Mouse (Mus musculus) adrenal gland, adult 18-20 months (tissue): Measurements from ENCODE around the gene Tmem212. TPM values are rescaled to one million over a fixed set of nuclear protein-coding genes. Genes with fewer than 3 reads are reported as not detected.

ENCODE experiments used
- DNase-seq, 2 experiments: peaks; one replicate each; pipeline ENCODE4 v3.0.0; 2021 to 2022; ENCODE audit warnings: low spot score in 2 of 2
- total RNA-seq, 2 experiments: library from RNA; stranded (reverse); gene quantifications; 1 replicate in 1 of 2; 2 replicates in 1 of 2; pipeline ENCODE4 v1.2.3; 2021

Gene Tmem212
- total RNA-seq, 2 experiments from 2014 or later: not detected

DNA sequence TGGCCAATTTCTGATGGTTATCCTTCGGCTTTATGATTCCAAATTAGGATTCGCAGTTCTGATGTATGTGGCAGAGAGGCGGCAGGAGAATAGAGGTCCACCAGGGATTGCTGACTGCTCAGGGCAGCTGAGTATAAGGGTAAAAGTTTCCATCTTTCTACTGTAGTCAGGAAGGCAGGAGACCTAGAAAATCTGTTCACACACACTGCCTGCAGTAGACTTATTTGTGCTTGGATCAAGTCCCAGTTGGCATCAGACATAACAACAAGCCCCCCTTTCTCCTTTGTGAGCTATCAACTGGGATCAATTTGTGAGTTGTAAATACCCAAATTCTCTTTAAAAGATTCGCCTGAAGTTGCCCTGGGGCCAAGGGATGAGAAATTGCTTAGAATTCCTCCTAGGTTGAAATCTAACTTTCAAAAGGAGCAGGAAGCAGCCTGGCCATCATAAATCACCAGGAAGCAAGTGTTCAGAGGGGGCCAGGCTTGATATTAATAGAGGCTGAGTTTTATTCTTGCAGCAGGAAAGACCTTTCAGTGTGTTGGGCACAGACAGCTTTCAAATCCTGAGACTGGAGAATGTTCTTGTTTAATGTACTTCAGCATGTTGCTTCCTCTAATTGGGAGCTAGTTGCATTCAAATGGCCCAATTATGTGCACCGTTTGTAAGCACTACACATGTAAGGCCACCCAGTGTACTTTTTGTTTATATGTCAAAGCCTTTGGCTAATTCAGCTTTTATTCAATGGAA is 41.6 kb downstream of the Tmem212 start:
- DNase-seq: no peak

GRCm38 (mm10) chr3:27843266-27843665 is 52.9 kb downstream of the Tmem212 start:
- no peak for DNase-seq

DNA sequence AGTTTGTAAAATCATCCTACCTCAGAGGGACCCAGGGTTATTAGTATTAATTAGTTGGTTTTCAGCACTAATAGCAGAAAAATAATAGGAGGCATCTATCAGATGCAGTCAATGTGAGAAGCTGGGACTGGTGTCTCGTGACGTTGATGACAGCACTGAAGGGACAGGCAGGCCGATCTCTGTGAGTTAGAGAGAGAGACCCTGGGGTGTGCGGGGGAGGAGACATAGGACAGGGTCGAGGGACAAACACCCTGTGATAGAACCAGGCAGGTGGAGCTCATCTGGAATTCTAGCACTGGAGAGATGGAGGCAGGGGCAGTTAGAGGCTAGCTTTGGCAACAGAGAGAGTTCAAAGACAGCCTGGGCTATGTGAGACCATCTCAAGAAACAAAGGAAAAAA is 53.3 kb downstream of the Tmem212 start:
- no peak for DNase-seq

- DNase-seq: no peak
These were observed 55.9 kb downstream of the Tmem212 start for GRCm38 (mm10) chr3:27840311-27840710.

DNA sequence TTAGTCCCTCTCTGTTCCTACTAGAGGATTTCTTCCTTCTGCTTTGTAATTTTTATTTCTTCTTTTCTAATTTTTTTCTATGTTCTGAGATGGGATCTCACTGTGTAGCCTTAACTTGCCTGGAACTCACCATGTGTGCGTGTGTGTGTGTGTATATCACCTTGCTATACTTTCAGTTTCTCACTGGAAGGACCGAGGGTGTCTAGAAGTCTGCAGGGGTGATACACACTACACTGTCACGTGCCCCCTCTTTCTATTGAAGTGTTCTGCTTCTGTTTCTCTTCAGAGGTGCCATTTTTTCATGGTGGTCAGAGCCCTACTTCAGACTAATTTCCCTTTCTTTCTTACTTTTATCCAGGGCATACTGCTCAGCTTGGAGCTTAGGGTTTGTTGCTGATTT is 56.4 kb downstream of the Tmem212 start:
- DNase-seq: no peak

DNA sequence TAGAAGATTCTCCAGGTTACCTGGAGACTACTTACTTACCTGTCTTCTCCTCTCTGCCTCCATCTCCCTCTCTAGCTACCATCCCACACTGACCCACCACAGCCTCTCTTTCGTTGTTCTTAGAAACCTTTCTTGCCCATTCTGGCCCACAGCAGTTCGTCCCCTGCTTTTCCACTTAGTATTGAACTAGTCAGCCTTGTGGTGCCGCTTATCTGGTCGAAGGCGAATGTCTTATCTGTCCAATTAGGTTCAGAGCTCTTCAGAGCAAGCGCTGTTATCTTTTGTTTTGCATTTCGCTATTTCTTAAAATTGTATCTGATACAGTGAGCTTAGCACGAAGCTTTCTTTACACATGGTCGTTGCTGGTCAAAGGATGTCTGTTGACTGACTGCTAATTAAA is 56.9 kb downstream of the Tmem212 start:
- DNase-seq: no peak

GRCm38 (mm10) chr3:27836297-27836696 is 59.9 kb downstream of the Tmem212 start:
- DNase-seq: no peak

GRCm38 (mm10) chr3:27835786-27836185 is 60.4 kb downstream of the Tmem212 start:
- no peak for DNase-seq

DNA sequence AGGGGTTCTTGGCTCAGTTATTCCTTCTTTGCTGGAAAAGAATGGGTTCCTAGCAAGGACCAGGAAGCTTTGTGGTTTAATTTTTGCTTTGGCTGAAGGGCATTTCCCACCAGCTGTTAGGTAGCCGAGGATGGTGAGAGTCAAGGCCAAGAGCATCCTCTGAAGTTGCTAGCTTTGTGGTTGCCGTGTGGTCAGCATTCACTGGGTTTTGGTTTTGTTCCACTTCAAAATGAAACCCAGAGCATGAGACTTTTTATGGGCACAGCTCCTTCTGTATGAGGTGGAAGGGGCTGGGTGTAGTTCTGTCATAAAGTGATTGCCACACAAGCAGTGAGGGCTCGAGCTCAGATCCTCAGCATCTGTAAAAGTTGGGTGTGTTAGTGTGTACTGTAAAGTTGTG is 67.4 kb downstream of the Tmem212 start:
- no peak for DNase-seq

- no peak for DNase-seq
These were observed 68.9 kb downstream of the Tmem212 start for GRCm38 (mm10) chr3:27827236-27827635.

DNA sequence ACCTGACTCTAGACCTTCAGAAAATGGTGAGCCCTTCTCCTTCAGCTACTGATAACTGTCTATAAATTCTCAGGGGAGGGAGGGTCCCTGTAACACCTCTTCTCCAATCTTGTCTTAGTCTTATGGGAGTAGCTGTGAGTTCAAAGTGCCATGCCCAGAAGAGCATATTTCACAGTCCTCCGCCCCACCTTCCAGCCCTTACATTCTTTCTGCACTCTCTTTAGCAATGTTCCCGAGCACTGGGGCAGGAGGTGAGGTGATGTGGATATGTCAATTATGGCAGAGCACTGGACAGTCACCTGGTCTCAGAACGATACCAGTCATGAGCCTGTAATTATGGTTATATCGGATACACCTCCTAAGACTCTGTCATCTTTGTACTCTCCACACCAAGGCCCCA is 70.2 kb downstream of the Tmem212 start:
- no peak for DNase-seq

Other genes starting within 250 kb of the Tmem212 start
- 100 to 1,000 TPM; 128 to 148 TPM for gene Fndc3b, start 185.1 kb downstream of the Tmem212 start, total RNA-seq
- 1 to 10 TPM; 5.5 to 6.9 TPM for gene Pld1, start 42.3 kb upstream of the Tmem212 start, total RNA-seq